Mouse (Mus musculus) stomach, postnatal 0 days (tissue): ENCODE results near the gene Smg6.

Source experiments
- CTCF ChIP-seq: IDR thresholded peaks from 2 replicates; pipeline ENCODE4 v1.5.1; 2016; ENCODE audit warnings: antibody characterized with exemption, low read depth, mild to moderate bottlenecking, moderate library complexity
- EP300 ChIP-seq: optimal IDR thresholded peaks from 2 replicates; pipeline ENCODE3; 2016; ENCODE audit warnings: antibody characterized with exemption

GRCm38 (mm10) chr11:75199951-75200350 is 274.3 kb downstream of the Smg6 start:
- TF ChIP-seq CTCF = no peak
- TF ChIP-seq EP300 = no peak
